Mouse (Mus musculus) heart, embryonic 13.5 days (tissue): ENCODE results near the gene U2surp. TPM values are rescaled to one million over a fixed set of nuclear protein-coding genes. Genes with fewer than 3 reads are reported as not detected.

ENCODE experiments used
- ATAC-seq: fragments of 200-750 bp; cut with Nextera tagmentation; 2 replicates; pipeline ENCODE4 v1.8.0; 2017; ENCODE audit warnings: moderate TSS enrichment; ENCODE audit not compliant: insufficient number of reproducible peaks, low FRiP score, low TSS enrichment; ENCODE audit errors: extremely low read depth
- H3K27ac ChIP-seq: fragments of 300-500 bp; sonication (generic); replicated peaks from 2 replicates; pipeline ENCODE4 v1.5.1; 2015; ENCODE audit warnings: moderate library complexity, mild to moderate bottlenecking, inconsistent platforms
- H3K27me3 ChIP-seq: fragments of 300-500 bp; sonication (generic); replicated peaks from 2 replicates; pipeline ENCODE4 v1.6.1; 2015; ENCODE audit warnings: mild to moderate bottlenecking, inconsistent platforms
- H3K36me3 ChIP-seq: fragments of 300-500 bp; sonication (generic); 2 replicates; pipeline ENCODE4 v1.6.1; 2015; ENCODE audit warnings: mild to moderate bottlenecking, inconsistent platforms
- H3K4me1 ChIP-seq: fragments of 300-500 bp; sonication (generic); 2 replicates; pipeline ENCODE4 v1.6.1; 2015; ENCODE audit warnings: inconsistent platforms
- H3K4me2 ChIP-seq: fragments of 300-500 bp; sonication (generic); 2 replicates; pipeline ENCODE4 v1.6.1; 2015; ENCODE audit warnings: inconsistent platforms, mild to moderate bottlenecking, moderate library complexity
- H3K4me3 ChIP-seq: fragments of 300-500 bp; sonication (generic); 2 replicates; pipeline ENCODE4 v1.5.1; 2015; ENCODE audit warnings: moderate library complexity, mild to moderate bottlenecking, inconsistent platforms
- H3K9ac ChIP-seq: fragments of 300-500 bp; sonication (generic); 2 replicates; pipeline ENCODE4 v1.6.1; 2015; ENCODE audit warnings: inconsistent platforms, mild to moderate bottlenecking, moderate library complexity
- H3K9me3 ChIP-seq: fragments of 300-500 bp; sonication (generic); 2 replicates; pipeline ENCODE4 v1.6.1; 2016; ENCODE audit warnings: inconsistent platforms
- WGBS: fragments of 180-500 bp; shearing (Covaris S2); methylation state at CpG from one replicate; pipeline ENCODE4 v1.1.7; 2015; ENCODE audit warnings: mixed read lengths; 5-methylcytosine and 5-hydroxymethylcytosine counted together
- polyA plus RNA-seq: library from polyadenylated mRNA; unstranded; fragments of >200 nt; fragmentation: Nextera tagmentation; extraction: Ambion mirVana; gene quantifications from 2 replicates; pipeline ENCODE4 v1.2.1, GENCODE M21; 2015

Gene U2surp
- 79.6 and 84.9 TPM in 2 replicates for polyA plus RNA-seq

GRCm38 (mm10) chr9:95511472-95512330, at the start of gene U2surp:
Gene U2surp, minus strand, starts transcription at chr9:95511996.
- Histone ChIP-seq H3K36me3 (peaks cover 6% of the 10 kb centered on the region), H3K9me3 (no peaks in the 10 kb centered on the region), H3K9ac (peak within 1 kb of the TSS; percentile 98), H3K27ac (peak within 1 kb of the TSS; percentile 92), H3K4me3 (peak within 1 kb of the TSS; percentile 100), H3K27me3 (no peaks in the 10 kb centered on the region), H3K4me1 (peaks cover 20% of the 10 kb centered on the region), H3K4me2 (peak within 1 kb of the TSS; percentile 89)
- peak; percentile 89 for ATAC-seq
- WGBS = under 1% methylated on average over 74 of the region's 74 CpGs

- H3K9me3 ChIP-seq = no peaks in the 10 kb centered on the region
- H3K4me2 ChIP-seq = peak overlapping the region; percentile 97
- H3K27me3 ChIP-seq = peaks cover 92% of the 10 kb centered on the region
- no peak; the same call in 1 of the 2 replicates for ATAC-seq
- no peaks in the 10 kb centered on the region for H3K36me3 ChIP-seq
- WGBS = 14% methylated on average over 76 of the region's 78 CpGs
- H3K4me3 ChIP-seq = peak overlapping the region; percentile 70
- peak overlapping the region; percentile 80 for H3K9ac ChIP-seq
- peaks cover 30% of the 10 kb centered on the region for H3K4me1 ChIP-seq
- H3K27ac ChIP-seq = no peak overlapping the region
Measured at GRCm38 (mm10) chr9:95559936-95560735, 48.3 kb upstream of the U2surp start.

GRCm38 (mm10) chr9:95559059-95559935, 47.5 kb upstream of the U2surp start, which contains the start of gene Paqr9:
Gene Paqr9, plus strand, starts transcription at chr9:95559657.
- under 1% methylated on average over 47 of the region's 118 CpGs for WGBS
- H3K9ac ChIP-seq = peak within 1 kb of the TSS; percentile 80

GRCm38 (mm10) chr9:95558726-95559058, 46.9 kb upstream of the U2surp start:
- H3K27me3 ChIP-seq = peaks cover 98% of the 10 kb centered on the region
- H3K27ac ChIP-seq = no peak overlapping the region
- WGBS = 12% methylated on average over 11 of the region's 11 CpGs
- H3K36me3 ChIP-seq = no peaks in the 10 kb centered on the region
- no peak for ATAC-seq
- H3K4me3 ChIP-seq = peak overlapping the region; percentile 70
- H3K9ac ChIP-seq = peak overlapping the region; percentile 80; the same call in 1 of the 2 replicates
- peaks cover 22% of the 10 kb centered on the region for H3K4me1 ChIP-seq
- no peaks in the 10 kb centered on the region for H3K9me3 ChIP-seq
- peak overlapping the region; percentile 97 for H3K4me2 ChIP-seq

More at GRCm38 (mm10) chr9:95559059-95559935, 47.5 kb upstream of the U2surp start, which contains the start of gene Paqr9:
- peak within 1 kb of the TSS; percentile 70 for H3K4me3 ChIP-seq
- peaks cover 28% of the 10 kb centered on the region for H3K4me1 ChIP-seq
- ATAC-seq = 0 out of 2 replicates have a peak, but pooled peaks have one; percentile 27
- H3K27me3 ChIP-seq = peaks cover 98% of the 10 kb centered on the region
- H3K9me3 ChIP-seq = no peaks in the 10 kb centered on the region
- no peak within 1 kb of the TSS for H3K27ac ChIP-seq
- peak within 1 kb of the TSS; percentile 97 for H3K4me2 ChIP-seq
- no peaks in the 10 kb centered on the region for H3K36me3 ChIP-seq

- no peaks in the 10 kb centered on the region for H3K9me3 ChIP-seq
Measured at GRCm38 (mm10) chr9:95557722-95558121, 45.9 kb upstream of the U2surp start.

GRCm38 (mm10) chr9:95556067-95556512, 44.3 kb upstream of the U2surp start:
- 80% methylated on average over 4 of the region's 4 CpGs for WGBS
- Histone ChIP-seq H3K36me3 (no peaks in the 10 kb centered on the region), H3K27ac (no peak overlapping the region), H3K4me3 (no peak overlapping the region), H3K4me2 (no peak overlapping the region), H3K9me3 (no peaks in the 10 kb centered on the region), H3K27me3 (peaks cover 73% of the 10 kb centered on the region), H3K4me1 (peaks cover 24% of the 10 kb centered on the region), H3K9ac (no peak overlapping the region)
- ATAC-seq = no peak

More at GRCm38 (mm10) chr9:95557722-95558121, 45.9 kb upstream of the U2surp start:
- ATAC-seq = no peak
- Histone ChIP-seq H3K4me2 (no peak overlapping the region), H3K36me3 (no peaks in the 10 kb centered on the region), H3K9ac (no peak overlapping the region), H3K27me3 (peaks cover 89% of the 10 kb centered on the region), H3K4me3 (no peak overlapping the region), H3K27ac (no peak overlapping the region), H3K4me1 (peaks cover 18% of the 10 kb centered on the region)
- WGBS = 69% methylated on average over 6 of the region's 6 CpGs

- 67% methylated on average over 5 of the region's 5 CpGs for WGBS
- peaks cover 65% of the 10 kb centered on the region for H3K27me3 ChIP-seq
- H3K4me1 ChIP-seq = peaks cover 30% of the 10 kb centered on the region
- H3K27ac ChIP-seq = no peak overlapping the region
- H3K36me3 ChIP-seq = no peaks in the 10 kb centered on the region
- no peak overlapping the region for H3K9ac ChIP-seq
- no peak for ATAC-seq
- no peaks in the 10 kb centered on the region for H3K9me3 ChIP-seq
- no peak overlapping the region for H3K4me2 ChIP-seq
- no peak overlapping the region for H3K4me3 ChIP-seq
Measured at GRCm38 (mm10) chr9:95555233-95555740, 43.5 kb upstream of the U2surp start.

- H3K4me2 ChIP-seq = no peak overlapping the region
- ATAC-seq = no peak
- H3K4me3 ChIP-seq = no peak overlapping the region
- H3K27me3 ChIP-seq = peaks cover 57% of the 10 kb centered on the region
- 78% methylated on average over 18 of the region's 18 CpGs for WGBS
- H3K36me3 ChIP-seq = no peaks in the 10 kb centered on the region
- H3K9ac ChIP-seq = no peak overlapping the region
- no peak overlapping the region for H3K27ac ChIP-seq
- peaks cover 33% of the 10 kb centered on the region for H3K4me1 ChIP-seq
- no peaks in the 10 kb centered on the region for H3K9me3 ChIP-seq
Measured at GRCm38 (mm10) chr9:95554231-95555221, 42.7 kb upstream of the U2surp start.

- Histone ChIP-seq H3K36me3 (no peaks in the 10 kb centered on the region), H3K27ac (no peak overlapping the region), H3K9ac (no peak overlapping the region), H3K4me3 (no peak overlapping the region), H3K27me3 (peaks cover 34% of the 10 kb centered on the region), H3K4me1 (peaks cover 27% of the 10 kb centered on the region), H3K9me3 (no peaks in the 10 kb centered on the region), H3K4me2 (no peak overlapping the region)
- 69% methylated on average over 10 of the region's 10 CpGs for WGBS
- no peak for ATAC-seq
Measured at GRCm38 (mm10) chr9:95552175-95552705, 40.4 kb upstream of the U2surp start.
